Mouse (Mus musculus) erythroblast, embryonic 14.5 days (primary cell): ENCODE data around the gene Ccrl2.

ENCODE experiments used
- GATA1 ChIP-seq: IDR thresholded peaks from 2 replicates; pipeline ENCODE4 v1.6.1; 2012; ENCODE audit warnings: low read length, inconsistent platforms, mixed read lengths
- TAL1 ChIP-seq: IDR thresholded peaks from 3 replicates; pipeline ENCODE4 v1.6.1; 2012; ENCODE audit warnings: low read length, inconsistent platforms, mixed read lengths

DNA sequence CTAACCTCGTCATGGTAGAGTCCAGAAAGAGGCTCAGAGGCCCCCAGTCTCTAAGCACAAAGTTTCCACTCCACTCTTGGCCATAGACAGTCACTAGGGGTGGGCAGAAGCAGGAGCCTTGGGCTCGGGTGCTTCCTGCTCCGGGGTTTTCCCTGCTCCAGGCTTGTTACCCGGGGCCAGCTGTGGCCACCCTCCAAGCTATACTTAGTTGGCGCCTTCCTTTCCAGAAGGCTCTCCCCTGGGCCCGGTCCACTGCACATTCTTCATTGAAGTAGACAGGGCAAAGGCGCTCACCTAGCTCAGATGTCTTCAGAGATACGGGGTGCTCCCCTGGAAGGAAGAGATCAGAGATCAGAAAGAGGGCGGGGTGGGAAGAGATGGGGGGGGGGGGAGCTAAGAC, 45.8 kb downstream of the Ccrl2 start:
- TF ChIP-seq GATA1: no peak
- no peak for TF ChIP-seq TAL1
